Mouse (Mus musculus) mesoderm, embryonic 11.5 days (tissue): ENCODE measurements around the gene Chpf2.

ENCODE experiments used
- DNase-seq: peaks from one replicate; pipeline ENCODE4 v3.0.0-alpha.2; 2012; ENCODE audit warnings: low read depth, low spot score

Chpf2 gene

DNA sequence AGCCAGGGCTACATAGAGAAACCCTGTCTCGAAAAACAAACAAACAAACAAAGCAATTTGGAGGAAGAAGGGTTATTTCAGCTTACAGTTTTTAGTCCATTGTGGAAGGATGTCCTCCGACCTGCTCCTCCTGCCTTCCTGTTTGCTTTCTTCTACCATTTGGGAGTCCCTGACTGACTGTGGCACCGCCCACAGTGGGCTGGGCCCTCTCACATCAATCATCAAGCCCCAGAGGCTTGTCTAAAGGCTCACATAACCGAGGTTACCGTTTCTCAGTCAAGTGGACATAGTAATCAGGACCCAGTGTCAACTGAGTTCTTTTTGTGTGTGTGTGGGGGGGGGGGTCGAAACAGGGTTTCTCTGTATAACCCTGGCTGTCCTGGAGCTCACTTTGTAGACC, 51.6 kb downstream of the Chpf2 start:
- no peak for DNase-seq

DNA sequence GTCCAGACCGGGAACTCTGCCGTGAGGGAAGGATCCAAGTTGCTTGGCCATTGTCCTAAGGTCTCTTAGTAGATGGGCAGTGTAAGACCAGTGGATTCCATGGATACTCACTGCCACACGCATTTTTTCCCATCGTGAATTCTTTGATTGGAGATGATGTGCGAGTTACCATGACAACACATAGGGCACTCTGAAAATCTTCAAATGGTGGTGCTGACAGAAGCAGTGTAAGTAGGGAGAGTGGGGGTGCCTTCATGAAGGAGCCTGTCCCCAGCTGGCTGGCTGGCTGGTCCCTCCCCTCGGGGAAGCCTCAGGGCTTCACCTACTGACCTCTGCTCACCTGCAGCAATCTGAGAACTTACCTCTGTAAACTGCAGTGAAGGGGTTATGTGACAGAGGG, 52.5 kb downstream of the Chpf2 start:
- no peak for DNase-seq
